Mouse (Mus musculus): ENCODE data around the gene Dpp6.

- TF ChIP-seq CTCF (IDR thresholded peaks at IDR 0.05; ENCODE audit: control insufficient read depth, insufficient read depth, low read length) = no peak
- no peak for TF ChIP-seq POLR2A (IDR thresholded peaks at IDR 0.05; ENCODE audit: borderline replicate concordance, control insufficient read depth, low read depth, low read length)
Observed at GRCm38 (mm10) chr5:26934911-26935310, 117.9 kb downstream of the Dpp6 start.

All from bone marrow, adult 2 months (tissue).